Mouse (Mus musculus) liver, embryonic 14.5 days (tissue): ENCODE measurements around the gene Fcf1.

Experiments
- CTCF ChIP-seq: IDR thresholded peaks from 2 replicates; pipeline ENCODE4 v1.5.1; 2016; ENCODE audit warnings: antibody characterized with exemption, low read depth, control low read depth
- EP300 ChIP-seq: IDR thresholded peaks from 2 replicates; pipeline ENCODE4 v1.6.1; 2016; ENCODE audit warnings: antibody characterized with exemption, low read depth

DNA sequence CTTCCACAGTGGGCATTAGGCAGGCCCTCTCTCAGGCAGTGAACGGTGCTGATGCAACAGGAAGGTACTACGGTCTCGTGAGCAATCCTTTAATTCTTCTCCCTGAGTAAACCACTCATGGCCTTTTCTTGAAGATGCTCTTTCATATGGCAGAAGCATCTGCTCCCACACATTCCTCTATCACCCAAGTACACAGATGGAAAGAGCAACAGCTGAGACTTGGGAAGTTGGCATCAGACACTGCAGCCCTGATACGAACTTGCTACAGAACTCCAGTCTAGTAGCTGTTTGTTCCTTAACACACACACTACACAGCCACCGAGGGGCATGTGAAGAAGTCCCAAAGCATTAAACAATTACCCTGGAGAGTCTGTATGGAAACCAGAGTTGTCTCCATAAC, 46.4 kb upstream of the Fcf1 start:
- TF ChIP-seq CTCF (no peak), EP300 (no peak)
